22 mouse cellular contexts compared by ENCODE assay signal in the genomic region with DNA sequence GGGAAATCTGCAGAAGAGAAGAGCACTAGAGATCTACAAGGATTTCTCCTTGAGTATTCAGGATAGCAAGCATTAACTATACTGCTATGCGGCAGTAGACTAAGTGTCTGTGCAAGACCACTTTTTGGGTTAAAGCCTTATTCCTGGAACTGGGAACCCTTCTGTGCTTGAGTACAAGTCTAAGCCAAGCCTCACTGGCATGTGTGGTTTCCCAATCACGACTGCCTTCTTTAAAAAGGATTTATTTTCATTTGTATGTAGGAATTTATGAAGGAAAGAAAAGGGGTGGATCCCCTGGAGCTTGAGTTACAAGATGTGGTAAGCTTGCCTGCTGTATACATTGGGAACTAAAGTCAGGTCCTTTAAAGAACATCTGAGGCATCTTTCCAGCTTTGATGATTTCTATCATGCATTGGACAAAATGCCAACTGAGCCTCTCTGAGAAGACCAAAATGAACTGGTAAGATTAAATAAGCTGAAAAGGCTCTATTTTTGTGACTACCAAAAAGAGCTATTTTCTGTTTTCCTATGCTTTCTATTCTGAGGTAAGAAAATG.
"Had no signal": no experiment of that assay in that cellular context is flagged by ENCODE, and none has a peak within 500 bp of the region (broad histone marks: within the 10 kb centered on the region; RNA-seq: fewer than 3 reads in every experiment).

No protein-coding gene starts in this region.

- H3K4me1 ChIP-seq: limb, embryonic 12.5 days; limb, embryonic 15.5 days; midbrain, embryonic 12.5 days; midbrain, embryonic 15.5 days; neural tube, embryonic 13.5 days; stomach, embryonic 15.5 days had no signal

- H3K4me2 ChIP-seq: limb, embryonic 12.5 days; limb, embryonic 15.5 days; liver, embryonic 11.5 days; lung, embryonic 14.5 days; midbrain, embryonic 12.5 days; midbrain, embryonic 15.5 days; neural tube, embryonic 13.5 days; stomach, embryonic 15.5 days had no signal

- H3K9me3 ChIP-seq: limb, embryonic 12.5 days; limb, embryonic 15.5 days; midbrain, embryonic 12.5 days; midbrain, embryonic 15.5 days; neural tube, embryonic 13.5 days; stomach, embryonic 15.5 days had no signal

- H3K27ac ChIP-seq: kidney, postnatal 0 days; layer of hippocampus, adult 2 months; limb, embryonic 12.5 days; limb, embryonic 15.5 days; liver, embryonic 14.5 days; macrophage; midbrain, embryonic 12.5 days; midbrain, embryonic 15.5 days; neural tube, embryonic 13.5 days; stomach, embryonic 15.5 days had no signal

- H3K36me3 ChIP-seq: limb, embryonic 15.5 days; midbrain, embryonic 12.5 days; stomach, embryonic 15.5 days had no signal

- H3K4me3 ChIP-seq: layer of hippocampus, adult 2 months; limb, embryonic 12.5 days; limb, embryonic 15.5 days; midbrain, embryonic 12.5 days; midbrain, embryonic 15.5 days; neural tube, embryonic 13.5 days; stomach, embryonic 15.5 days had no signal

- H3K9ac ChIP-seq: limb, embryonic 12.5 days; limb, embryonic 15.5 days; liver, embryonic 14.5 days; liver, postnatal 0 days; lung, embryonic 14.5 days; midbrain, embryonic 12.5 days; midbrain, embryonic 15.5 days; neural tube, embryonic 13.5 days; stomach, embryonic 15.5 days had no signal

- DNase-seq: kidney, postnatal 25 days; layer of hippocampus, adult 9-11 months; left cerebral cortex, postnatal 4 days; liver, postnatal 0 days; lung, embryonic 14.5 days; retina, postnatal 1 day; right cerebral cortex, postnatal 25 days; spleen, adult 18-20 months; thymus, adult 18-20 months; thymus, postnatal 36 days had no signal

- ATAC-seq: liver, postnatal 0 days; lung, postnatal 0 days; midbrain, embryonic 15.5 days had no signal

- H3K27me3 ChIP-seq: limb, embryonic 12.5 days; limb, embryonic 15.5 days; midbrain, embryonic 12.5 days; midbrain, embryonic 15.5 days; neural tube, embryonic 13.5 days; stomach, embryonic 15.5 days had no signal
